Mouse (Mus musculus): Measurements from ENCODE around the gene Car11. TPM values are rescaled to one million over a fixed set of nuclear protein-coding genes. Genes with fewer than 3 reads are reported as not detected.
"Not testable (repeated sequence)": the region's sequence is repeated elsewhere in the genome, so short reads cannot be mapped to it uniquely, and the experiment has no call there.

Gene Car11
- total and polyA plus RNA-seq, 3 experiments: 0.77 to 1.5 TPM; not detected in 1

DNA sequence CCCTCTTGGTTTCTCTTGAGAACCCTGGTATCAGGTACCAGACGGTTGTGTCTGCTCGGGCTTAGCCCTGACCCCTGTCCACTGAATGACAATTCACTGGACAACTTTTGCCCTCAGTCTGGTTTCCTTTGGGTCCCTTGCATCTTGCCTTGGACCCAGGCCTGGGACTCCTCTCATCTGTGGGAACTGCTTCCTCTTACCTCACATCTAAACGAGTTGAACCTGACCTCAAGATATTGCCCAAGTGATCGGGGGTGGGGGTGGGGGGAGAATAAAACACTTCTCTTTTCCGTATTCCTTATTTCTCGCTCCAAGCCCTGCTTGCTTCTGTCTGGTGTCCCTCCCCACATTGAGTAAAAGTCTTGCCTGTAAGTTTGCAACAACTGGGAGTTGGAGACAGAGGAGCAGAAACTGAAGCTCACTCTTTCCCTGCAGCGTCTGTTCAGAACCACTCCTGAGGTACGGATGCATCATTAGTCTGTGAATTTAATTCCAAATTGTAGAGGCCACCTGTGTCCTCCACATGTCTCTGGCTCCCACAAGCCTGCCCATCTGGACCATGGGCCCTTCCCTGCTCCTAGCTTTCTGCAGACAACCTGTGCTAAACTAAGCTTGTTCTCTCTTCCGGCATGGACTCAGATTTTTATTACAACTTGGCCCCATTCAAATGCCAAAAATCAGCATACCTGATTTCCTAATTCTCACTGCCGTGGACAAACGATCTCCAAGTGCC lies 38.7 kb upstream of the Car11 start:
- Histone ChIP-seq H3K4me1 (ENCODE audit: control insufficient read depth in 1 of 2, insufficient read depth in 2 of 2, low read length in 2 of 2) (no peaks in the 10 kb centered on the region), H3K9ac (ENCODE audit: control insufficient read depth, low read depth, low read length, poor library complexity, severe bottlenecking) (no peak overlapping the region), H3K79me2 (ENCODE audit: control insufficient read depth, insufficient read depth, low read length, poor library complexity) (no peaks in the 10 kb centered on the region), H3K4me3 (ENCODE audit: control insufficient read depth in 1 of 2, insufficient read depth in 1 of 2, low read depth in 2 of 2, low read length in 2 of 2) (no peak overlapping the region), H3K9me3 (replicated peaks; ENCODE audit: insufficient read depth, low read length) (no peaks in the 10 kb centered on the region), H3K36me3 (ENCODE audit: control insufficient read depth in 1 of 2, insufficient read depth in 2 of 2, low read length in 2 of 2) (no peaks in the 10 kb centered on the region), H3K27me3 (ENCODE audit: control insufficient read depth in 1 of 2, insufficient read depth in 2 of 2, low read length in 2 of 2) (peaks cover 0 to 3% of the 10 kb centered on the region in 2 experiments; a peak in 2 of 4 replicates), H3K27ac (ENCODE audit: control insufficient read depth, low read depth, low read length) (no peak overlapping the region)
- DNase-seq (ENCODE audit: low read depth, low spot score): no peak
- no peak for TF ChIP-seq CHD1 (IDR thresholded peaks at IDR 0.05; ENCODE audit: low read depth, low read length)
- TF ChIP-seq ZMIZ1 (IDR thresholded peaks at IDR 0.05; ENCODE audit: low read depth, low read length): no peak
- no peak for TF ChIP-seq HCFC1 (IDR thresholded peaks at IDR 0.05; ENCODE audit: low read depth, low read length)
- no peak for TF ChIP-seq RCOR1 (IDR thresholded peaks at IDR 0.05; ENCODE audit: low read depth, low read length)
- TF ChIP-seq USF1 (IDR thresholded peaks at IDR 0.05; ENCODE audit: low read depth, low read length): no peak
- no peak for TF ChIP-seq KAT2A (conservative IDR thresholded peaks at IDR 0.05; ENCODE audit: low read depth, low read length)
- no peak for TF ChIP-seq MAX (IDR thresholded peaks at IDR 0.05; ENCODE audit: low read length)
- no peak for TF ChIP-seq E2F4 (IDR thresholded peaks at IDR 0.05; ENCODE audit: borderline replicate concordance, low read depth, low read length)
- no peak for TF ChIP-seq NRF1 (IDR thresholded peaks at IDR 0.05; ENCODE audit: insufficient read depth, low read depth, low read length, poor library complexity, severe bottlenecking)
- TF ChIP-seq POLR2AphosphoS2 (IDR thresholded peaks at IDR 0.05; ENCODE audit: low read length): no peak
- TF ChIP-seq TCF12 (IDR thresholded peaks at IDR 0.05; ENCODE audit: low read depth, low read length): no peak
- no peak for TF ChIP-seq MXI1 (IDR thresholded peaks at IDR 0.05; ENCODE audit: low read depth, low read length)
- TF ChIP-seq MEF2A (IDR thresholded peaks at IDR 0.05; ENCODE audit: extremely low read depth, insufficient replicate concordance, low read depth, low read length, poor library complexity, severe bottlenecking): no peak
- TF ChIP-seq SIN3A (IDR thresholded peaks at IDR 0.05; ENCODE audit: low read length): no peak
- TF ChIP-seq GATA1 (IDR thresholded peaks at IDR 0.05; ENCODE audit: low read depth, low read length): no peak
- TF ChIP-seq GABPA (IDR thresholded peaks at IDR 0.05; ENCODE audit: low read depth, low read length): no peak
- TF ChIP-seq ETS1 (IDR thresholded peaks at IDR 0.05; ENCODE audit: low read depth, low read length): no peak

DNA sequence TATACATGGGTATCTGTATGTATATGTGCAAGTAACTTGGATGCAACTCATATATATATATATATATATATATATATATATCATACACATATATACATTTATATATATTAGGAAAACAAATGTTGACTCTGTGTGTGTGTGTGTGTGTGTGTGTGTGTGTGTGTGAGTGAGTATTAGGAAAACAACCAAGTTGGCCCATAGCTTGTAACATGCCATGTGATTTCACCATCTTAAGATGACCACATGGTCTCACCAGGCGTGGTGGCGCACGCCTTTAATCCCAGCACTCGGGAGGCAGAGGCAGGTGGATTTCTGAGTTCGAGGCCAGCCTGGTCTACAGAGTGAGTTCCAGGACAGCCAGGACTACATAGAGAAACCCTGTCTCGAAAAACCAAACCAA lies 37.9 kb upstream of the Car11 start:
- H3K79me2 ChIP-seq (ENCODE audit: control insufficient read depth, insufficient read depth, low read length, poor library complexity); H3K4me1 ChIP-seq (ENCODE audit: control insufficient read depth in 1 of 2, insufficient read depth in 2 of 2, low read length in 2 of 2); H3K27me3 ChIP-seq (ENCODE audit: control insufficient read depth in 1 of 2, insufficient read depth in 2 of 2, low read length in 2 of 2); H3K36me3 ChIP-seq (ENCODE audit: control insufficient read depth in 1 of 2, insufficient read depth in 2 of 2, low read length in 2 of 2); H3K27ac ChIP-seq (ENCODE audit: control insufficient read depth, low read depth, low read length); H3K9me3 ChIP-seq (replicated peaks; ENCODE audit: insufficient read depth, low read length); H3K4me3 ChIP-seq (ENCODE audit: control insufficient read depth in 1 of 2, insufficient read depth in 1 of 2, low read depth in 2 of 2, low read length in 2 of 2); DNase-seq (ENCODE audit: low read depth, low spot score); H3K9ac ChIP-seq (ENCODE audit: control insufficient read depth, low read depth, low read length, poor library complexity, severe bottlenecking): not testable (repeated sequence)

Measured in MEL (cell line).